Mouse (Mus musculus): ENCODE measurements around the gene 1700001P01Rik. TPM values are rescaled to one million over a fixed set of nuclear protein-coding genes. Genes with fewer than 3 reads are reported as not detected.
"Not testable (repeated sequence)": the region's sequence is repeated elsewhere in the genome, so short reads cannot be mapped to it uniquely, and the experiment has no call there.

1700001P01Rik gene
- polyA plus RNA-seq, 1 experiment: 0.46 TPM

DNA sequence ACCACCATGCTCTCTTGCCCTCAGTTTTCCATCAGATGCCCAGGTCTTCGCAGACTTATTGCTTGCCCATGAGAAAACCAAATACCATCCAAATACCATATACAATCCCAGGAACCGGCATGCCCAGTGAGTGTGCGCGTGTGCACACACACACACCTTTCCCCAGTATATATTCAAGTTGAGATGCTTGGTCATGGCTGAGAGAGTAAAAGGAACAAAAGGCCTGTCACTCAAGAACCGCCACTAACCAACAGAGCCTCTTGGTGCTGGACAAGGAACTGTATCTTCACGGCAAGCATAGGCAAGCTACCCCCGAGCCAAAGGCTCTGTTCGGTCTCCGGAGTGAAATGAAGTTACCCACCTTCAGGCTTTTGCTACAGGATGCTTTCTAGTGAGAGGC, 33.1 kb downstream of the 1700001P01Rik start:
- TF ChIP-seq CTCF (IDR thresholded peaks at IDR 0.05; ENCODE audit: borderline replicate concordance, extremely low read depth, insufficient read depth, insufficient read length): no peak
- no peak for TF ChIP-seq POLR2A (IDR thresholded peaks at IDR 0.05; ENCODE audit: borderline replicate concordance, extremely low read depth, insufficient read depth, insufficient read length, poor library complexity, severe bottlenecking)
- peak; percentile 8 for DNase-seq (ENCODE audit: low read depth)

DNA sequence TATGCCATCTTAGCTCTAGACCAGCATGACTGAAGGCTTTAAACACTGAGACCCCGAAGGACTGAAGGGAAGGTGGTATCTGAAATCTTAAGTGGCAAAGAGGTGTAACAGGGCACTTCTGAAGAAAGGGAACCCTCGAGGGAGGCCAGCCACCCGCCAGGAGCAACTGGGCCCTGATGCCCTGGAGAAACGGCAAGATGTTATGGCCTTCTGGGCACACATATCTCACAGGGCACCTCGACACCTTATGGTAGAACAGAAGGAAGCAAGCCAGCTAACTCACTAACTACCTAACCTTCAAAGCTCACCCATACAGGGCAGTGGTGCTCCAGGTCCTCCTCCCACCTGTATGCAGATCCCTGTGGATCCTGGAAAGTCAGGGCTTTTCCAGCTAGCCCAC, 33.6 kb downstream of the 1700001P01Rik start:
- no peak for TF ChIP-seq CTCF (IDR thresholded peaks at IDR 0.05; ENCODE audit: borderline replicate concordance, extremely low read depth, insufficient read depth, insufficient read length)
- TF ChIP-seq POLR2A (IDR thresholded peaks at IDR 0.05; ENCODE audit: borderline replicate concordance, extremely low read depth, insufficient read depth, insufficient read length, poor library complexity, severe bottlenecking): no peak
- no peak for DNase-seq (ENCODE audit: low read depth)

DNA sequence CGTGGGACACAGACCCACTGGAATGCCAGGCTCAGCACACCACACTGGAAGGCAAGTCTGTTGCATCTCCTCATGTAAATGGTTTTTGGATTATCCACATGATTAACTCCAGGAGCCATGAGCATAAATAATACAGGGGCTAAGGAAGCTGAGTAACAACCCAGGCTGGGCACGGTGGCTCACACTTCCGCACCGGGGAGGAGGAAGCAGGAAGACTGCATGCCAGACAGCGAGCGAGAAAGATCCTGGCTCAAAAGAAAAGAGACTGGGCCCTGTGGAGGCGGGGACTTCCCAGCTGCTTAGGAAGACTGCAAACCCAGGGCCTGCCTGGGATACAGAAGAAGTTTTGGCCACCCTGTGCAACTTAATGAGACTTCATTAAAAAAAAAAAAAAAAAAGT, 35.5 kb downstream of the 1700001P01Rik start:
- DNase-seq (ENCODE audit: low read depth): peak; percentile 38
- TF ChIP-seq POLR2A (IDR thresholded peaks at IDR 0.05; ENCODE audit: borderline replicate concordance, extremely low read depth, insufficient read depth, insufficient read length, poor library complexity, severe bottlenecking) (no peak), CTCF (IDR thresholded peaks at IDR 0.05; ENCODE audit: borderline replicate concordance, extremely low read depth, insufficient read depth, insufficient read length) (no peak)

DNA sequence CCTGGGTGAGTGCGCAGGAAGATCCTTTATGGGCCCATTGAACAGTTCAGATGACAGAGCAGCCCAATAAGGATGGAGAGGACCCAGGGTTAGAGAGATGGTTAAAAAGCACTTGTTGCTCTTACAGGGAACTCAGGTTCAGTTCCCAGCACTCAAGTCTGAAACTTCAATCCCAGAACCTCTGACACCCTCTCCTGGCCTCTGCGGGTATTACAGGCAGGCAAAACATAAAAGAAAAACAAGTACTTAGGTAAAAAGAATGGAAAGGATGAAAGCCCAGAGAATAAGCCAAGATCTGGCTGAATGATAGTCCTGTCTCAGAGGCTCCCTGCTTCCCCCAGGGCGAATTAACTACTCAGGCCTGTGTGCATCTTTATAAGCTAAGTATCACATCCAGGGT, 36.6 kb downstream of the 1700001P01Rik start:
- TF ChIP-seq CTCF (IDR thresholded peaks at IDR 0.05; ENCODE audit: borderline replicate concordance, extremely low read depth, insufficient read depth, insufficient read length): peak; percentile 30; the same call in 1 of the 2 replicates
- no peak for TF ChIP-seq POLR2A (IDR thresholded peaks at IDR 0.05; ENCODE audit: borderline replicate concordance, extremely low read depth, insufficient read depth, insufficient read length, poor library complexity, severe bottlenecking)
- DNase-seq (ENCODE audit: low read depth): no peak

DNA sequence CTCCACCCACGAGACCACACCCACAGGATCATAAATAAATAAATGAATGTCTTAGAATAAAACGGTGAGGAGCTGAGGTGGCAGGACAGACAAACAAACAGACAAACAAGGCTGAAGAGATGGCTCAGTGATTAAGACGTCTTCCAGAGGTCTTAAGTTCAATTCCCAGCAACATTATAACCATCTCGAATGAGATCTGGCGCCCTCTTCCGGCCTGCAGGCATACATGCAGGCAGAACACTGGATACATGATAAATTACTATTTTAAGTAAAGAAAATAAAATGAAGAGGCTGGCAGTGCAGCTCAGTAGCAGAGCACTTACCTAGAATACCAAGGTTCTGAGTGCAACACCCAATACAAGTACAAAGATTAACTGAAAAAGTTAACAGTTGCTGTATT, 37.0 kb downstream of the 1700001P01Rik start:
- TF ChIP-seq POLR2A (IDR thresholded peaks at IDR 0.05; ENCODE audit: borderline replicate concordance, extremely low read depth, insufficient read depth, insufficient read length, poor library complexity, severe bottlenecking): no peak
- TF ChIP-seq CTCF (IDR thresholded peaks at IDR 0.05; ENCODE audit: borderline replicate concordance, extremely low read depth, insufficient read depth, insufficient read length): peak; percentile 37; the same call in 1 of the 2 replicates
- peak; percentile 11 for DNase-seq (ENCODE audit: low read depth)

DNA sequence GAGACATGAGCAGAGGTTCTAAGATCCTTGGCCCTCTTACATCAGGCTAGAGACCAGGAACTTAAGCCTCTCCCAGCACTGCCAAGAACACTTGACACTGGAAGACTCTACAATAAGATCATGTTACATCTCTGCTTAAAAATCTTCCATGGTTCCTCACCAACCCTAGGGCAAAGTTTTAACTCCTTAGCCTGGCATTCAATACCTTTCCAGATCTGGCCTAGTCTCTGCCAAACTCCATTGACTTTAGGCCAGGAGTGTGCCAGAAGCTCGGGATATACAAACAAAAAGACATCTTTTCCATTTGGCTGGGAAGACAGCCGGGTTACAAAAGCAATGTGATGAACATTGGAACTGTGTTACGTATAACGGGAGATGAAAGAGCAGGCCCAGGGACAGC, 38.1 kb downstream of the 1700001P01Rik start:
- peak; percentile 13 for DNase-seq (ENCODE audit: low read depth)
- TF ChIP-seq CTCF (IDR thresholded peaks at IDR 0.05; ENCODE audit: borderline replicate concordance, extremely low read depth, insufficient read depth, insufficient read length) (no peak), POLR2A (IDR thresholded peaks at IDR 0.05; ENCODE audit: borderline replicate concordance, extremely low read depth, insufficient read depth, insufficient read length, poor library complexity, severe bottlenecking) (no peak)

DNA sequence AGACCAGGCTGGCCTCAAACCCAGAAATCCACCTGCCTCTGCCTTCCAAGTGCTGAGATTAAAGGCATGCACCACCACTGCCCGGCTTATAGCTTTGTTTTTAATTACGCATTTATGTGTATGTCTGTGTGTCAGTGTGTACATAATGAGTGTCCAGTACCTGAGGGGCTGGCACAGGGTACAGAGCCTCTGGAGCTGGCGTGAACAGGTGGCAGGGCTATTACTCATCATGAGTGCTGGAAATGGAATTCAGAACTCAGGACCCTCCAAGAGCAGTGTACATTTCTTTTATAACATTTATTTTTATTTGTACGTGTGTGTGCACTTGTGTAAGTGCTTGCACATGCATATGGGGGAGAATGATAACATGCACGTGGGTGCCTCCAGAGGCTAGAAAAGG, 39.1 kb downstream of the 1700001P01Rik start:
- TF ChIP-seq POLR2A (IDR thresholded peaks at IDR 0.05; ENCODE audit: borderline replicate concordance, extremely low read depth, insufficient read depth, insufficient read length, poor library complexity, severe bottlenecking) (no peak), CTCF (IDR thresholded peaks at IDR 0.05; ENCODE audit: borderline replicate concordance, extremely low read depth, insufficient read depth, insufficient read length) (no peak)
- DNase-seq (ENCODE audit: low read depth): no peak

DNA sequence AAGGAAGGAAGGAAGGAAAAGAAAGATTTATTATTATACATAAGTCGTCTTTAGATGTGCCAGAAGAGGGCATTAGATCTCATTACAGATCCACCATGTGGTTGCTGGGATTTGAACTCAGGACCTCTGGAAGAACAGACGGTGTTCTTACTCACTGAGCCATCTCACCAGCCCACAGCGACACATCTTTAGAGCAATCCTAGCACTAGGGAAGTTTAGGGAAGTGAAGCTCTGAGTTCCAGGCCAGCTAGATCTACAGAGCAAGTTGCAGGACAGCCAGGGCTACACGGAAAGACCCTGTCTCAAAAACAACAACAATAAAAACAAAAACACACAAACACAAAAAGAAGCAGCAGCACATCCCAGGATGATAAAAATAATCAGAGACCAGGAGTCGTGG, 40.9 kb downstream of the 1700001P01Rik start:
- DNase-seq (ENCODE audit: low read depth): not testable (repeated sequence)

DNA sequence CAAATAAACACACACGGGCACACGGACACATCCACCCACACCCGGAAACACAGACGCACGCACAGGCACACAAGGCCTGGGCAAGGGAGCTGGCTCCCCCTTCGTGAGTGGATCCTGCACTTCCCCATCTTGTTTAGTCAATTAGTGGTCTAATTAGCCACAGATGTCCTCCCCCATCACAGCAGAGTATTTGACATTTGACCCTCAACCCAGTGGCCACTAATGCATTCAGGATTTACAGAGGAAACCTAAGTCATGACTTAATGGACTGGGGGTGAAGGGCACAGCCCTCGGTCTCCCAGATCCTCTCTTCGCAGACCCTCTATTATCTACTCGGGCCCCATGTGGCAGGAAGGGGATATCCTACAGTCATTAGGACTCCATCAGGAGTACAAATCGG, 42.0 kb downstream of the 1700001P01Rik start:
- peak; percentile 13 for DNase-seq (ENCODE audit: low read depth)
- TF ChIP-seq CTCF (IDR thresholded peaks at IDR 0.05; ENCODE audit: borderline replicate concordance, extremely low read depth, insufficient read depth, insufficient read length): no peak
- no peak for TF ChIP-seq POLR2A (IDR thresholded peaks at IDR 0.05; ENCODE audit: borderline replicate concordance, extremely low read depth, insufficient read depth, insufficient read length, poor library complexity, severe bottlenecking)

DNA sequence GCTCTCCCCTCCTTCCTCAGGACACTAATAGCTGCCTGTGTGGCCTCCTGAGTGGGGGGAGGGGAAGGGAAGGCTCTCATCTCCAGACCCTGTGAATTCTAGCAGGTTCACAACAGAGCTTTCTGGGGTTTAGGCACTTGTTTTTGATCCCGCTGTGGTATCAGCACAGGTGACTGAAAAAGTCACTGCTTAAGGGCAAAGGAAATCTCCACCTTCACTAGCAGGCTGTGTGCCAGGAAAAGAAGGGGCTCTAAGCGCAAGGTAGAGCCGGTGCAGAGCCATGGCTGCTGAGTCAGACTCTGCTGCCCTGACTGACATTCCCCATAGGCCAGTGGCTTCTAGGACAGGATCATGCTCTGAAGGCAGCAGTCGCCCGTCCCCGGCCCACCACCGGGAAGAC, 47.0 kb downstream of the 1700001P01Rik start:
- TF ChIP-seq POLR2A (IDR thresholded peaks at IDR 0.05; ENCODE audit: borderline replicate concordance, extremely low read depth, insufficient read depth, insufficient read length, poor library complexity, severe bottlenecking) (no peak), CTCF (IDR thresholded peaks at IDR 0.05; ENCODE audit: borderline replicate concordance, extremely low read depth, insufficient read depth, insufficient read length) (no peak)
- DNase-seq (ENCODE audit: low read depth): no peak

DNA sequence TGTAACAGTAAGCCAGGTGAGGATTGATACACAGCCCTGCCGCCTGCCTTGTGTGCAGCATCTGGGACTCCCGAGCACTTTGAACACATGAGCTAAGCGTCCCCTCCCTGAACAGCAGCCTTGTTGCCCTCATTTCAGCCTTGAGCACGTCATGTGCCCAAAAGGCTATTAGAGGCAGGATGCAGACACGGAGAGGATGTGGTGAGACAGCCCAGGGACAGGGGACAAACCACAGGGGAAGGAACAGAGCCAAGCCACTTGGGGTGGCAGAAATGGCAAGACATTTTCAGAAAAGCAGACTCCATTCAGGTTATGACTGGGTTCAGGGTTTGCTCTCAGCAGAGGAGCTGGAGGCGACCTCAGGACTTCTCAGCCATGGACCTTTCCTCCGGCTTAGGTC, 47.4 kb downstream of the 1700001P01Rik start:
- TF ChIP-seq CTCF (IDR thresholded peaks at IDR 0.05; ENCODE audit: borderline replicate concordance, extremely low read depth, insufficient read depth, insufficient read length) (no peak), POLR2A (IDR thresholded peaks at IDR 0.05; ENCODE audit: borderline replicate concordance, extremely low read depth, insufficient read depth, insufficient read length, poor library complexity, severe bottlenecking) (no peak)
- no peak for DNase-seq (ENCODE audit: low read depth)

DNA sequence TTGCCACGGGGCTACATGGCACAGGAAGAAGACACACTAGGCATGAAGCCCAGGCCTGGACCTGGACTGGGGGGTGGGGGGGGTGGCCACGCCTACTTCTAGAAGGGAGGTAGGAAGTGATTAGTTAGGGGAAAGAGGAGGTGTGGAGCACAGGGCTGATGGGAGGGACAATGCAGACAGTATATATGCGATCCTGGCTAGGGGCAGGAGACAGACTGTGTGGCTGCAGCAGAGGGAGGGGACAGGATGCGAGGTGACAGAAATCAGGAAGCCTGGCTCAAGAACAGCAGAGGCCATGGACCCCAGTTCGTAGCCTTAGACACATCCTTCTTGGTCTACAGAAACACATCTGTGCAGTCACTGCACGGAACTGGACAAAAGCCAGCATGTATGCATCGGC, 52.0 kb downstream of the 1700001P01Rik start:
- TF ChIP-seq POLR2A (IDR thresholded peaks at IDR 0.05; ENCODE audit: borderline replicate concordance, extremely low read depth, insufficient read depth, insufficient read length, poor library complexity, severe bottlenecking) (no peak), CTCF (IDR thresholded peaks at IDR 0.05; ENCODE audit: borderline replicate concordance, extremely low read depth, insufficient read depth, insufficient read length) (no peak)
- DNase-seq (ENCODE audit: low read depth): no peak

Other genes with a start within 250 kb of the 1700001P01Rik start
- 45.1 and 70.2 TPM in 2 replicates for gene Srcin1, start 199.7 kb downstream of the 1700001P01Rik start, polyA plus RNA-seq (2012; rRNA removed)
- 7.0 and 9.9 TPM in 2 replicates for gene Epop, start 146.2 kb downstream of the 1700001P01Rik start, polyA plus RNA-seq (2012; rRNA removed)
- 40.8 and 49.6 TPM in 2 replicates for gene Mllt6, start 112.5 kb downstream of the 1700001P01Rik start, polyA plus RNA-seq (2012; rRNA removed)
- gene Cisd3, start 90.1 kb downstream of the 1700001P01Rik start, polyA plus RNA-seq (2012; rRNA removed): 13.1 and 13.5 TPM in 2 replicates
- gene Pcgf2, start 75.4 kb downstream of the 1700001P01Rik start, polyA plus RNA-seq (2012; rRNA removed): 175 and 188 TPM in 2 replicates
- gene Psmb3, start 72.5 kb downstream of the 1700001P01Rik start, polyA plus RNA-seq (2012; rRNA removed): 356 and 525 TPM in 2 replicates
- 68.5 and 92.5 TPM in 2 replicates for gene Pip4k2b, start 31.2 kb downstream of the 1700001P01Rik start, polyA plus RNA-seq (2012; rRNA removed)
- gene Cwc25, start 9.4 kb downstream of the 1700001P01Rik start, polyA plus RNA-seq (2012; rRNA removed): 19.7 and 21.2 TPM in 2 replicates
- 396 and 444 TPM in 2 replicates for gene Rpl23, start 6.5 kb upstream of the 1700001P01Rik start, polyA plus RNA-seq (2012; rRNA removed)
- gene Lasp1, start 23.1 kb upstream of the 1700001P01Rik start, polyA plus RNA-seq (2012; rRNA removed): 91.7 and 139 TPM in 2 replicates
- gene B230217C12Rik, start 64.9 kb upstream of the 1700001P01Rik start, polyA plus RNA-seq (2012; rRNA removed): 26.7 and 27.3 TPM in 2 replicates
- 0.88 and 0.90 TPM in 2 replicates for gene Fbxo47, start 108.2 kb upstream of the 1700001P01Rik start, polyA plus RNA-seq (2012; rRNA removed)
- 0.67 and 0.90 TPM in 2 replicates for gene Plxdc1, start 210.5 kb upstream of the 1700001P01Rik start, polyA plus RNA-seq (2012; rRNA removed)
- 0.89 and 1.1 TPM in 2 replicates for gene Arl5c, start 220.3 kb upstream of the 1700001P01Rik start, polyA plus RNA-seq (2012; rRNA removed)
- gene Cacnb1, start 247.1 kb upstream of the 1700001P01Rik start, polyA plus RNA-seq (2012; rRNA removed): 60.8 and 90.1 TPM in 2 replicates